Mouse (Mus musculus) Patski (cell line): Measurements from ENCODE around the gene Cisd3. TPM values are rescaled to one million over a fixed set of nuclear protein-coding genes. Genes with fewer than 3 reads are reported as not detected.
A peak's percentile ranks its signal among the peaks of the same experiment; 100 is the strongest.

ENCODE experiments used
- ATAC-seq: fragments of 100-300 bp; one replicate; pipeline ENCODE4 v1.8.0; 2021
- CTCF ChIA-PET: fragments of 350-600 bp; sonication (Branson Sonifier 250); formaldehyde crosslinking; loops from one replicate; lab custom pipeline; 2022; ENCODE audit warnings: inconsistent platforms; lab: Charles Lee
- POLR2A ChIA-PET: fragments of 350-600 bp; sonication (Branson Sonifier 250); formaldehyde crosslinking; loops from one replicate; lab custom pipeline; 2022; ENCODE audit warnings: antibody characterized with exemption, inconsistent platforms; lab: Charles Lee
- DNase-seq: peaks from one replicate; pipeline ENCODE4 v3.0.0-alpha.2; 2011; ENCODE audit warnings: low read depth, low spot score
- H3K27me3 ChIP-seq: fragments of 371-371 bp; one replicate; pipeline ENCODE4 v1.5.1; 2021
- CTCF ChIP-seq: fragments of 100-300 bp; IDR thresholded peaks from one replicate; pipeline ENCODE4 v1.5.1; 2021
- in situ Hi-C: fragments of 300-500 bp; cut with MboI; formaldehyde crosslinking; loops from 3 replicates; pipeline ENCODE4 v1.11.1; 2018; ENCODE audit warnings: low pct_unique_long_range_greater_than_20kb, mixed read lengths
- polyA plus RNA-seq: library from polyadenylated mRNA; unstranded; gene quantifications from one replicate; pipeline ENCODE4 v1.2.3, GENCODE M21; 2021

Cisd3 gene
- polyA plus RNA-seq, 1 experiment from 2014 or later, result 60.3 TPM

- no peak for TF ChIP-seq CTCF
- DNase-seq, result no peak
- H3K27me3 ChIP-seq, result no peaks in the 10 kb centered on the region
- no peak for ATAC-seq
- in situ Hi-C loops, result no loop called here
- ChIA-PET POLR2A (interaction anchor here (0.9 kb wide), 1 partner anchor 24 kb away, joined by 4 read pairs; the partner anchor contains the start of gene Cisd3), CTCF (interaction anchor here (0.9 to 1.0 kb wide), 2 partner anchors 18 to 145 kb away, joined by 3 read pairs; no protein-coding TSS in a partner anchor)
Observed at GRCm38 (mm10) chr11:97662207-97662892, 23.3 kb upstream of the Cisd3 start.

- ChIA-PET CTCF (interaction anchor here (0.9 to 1.0 kb wide), 2 partner anchors 18 to 146 kb away, joined by 3 read pairs; no protein-coding TSS in a partner anchor), POLR2A (interaction anchor here (0.9 kb wide), 1 partner anchor 23 kb away, joined by 4 read pairs; the partner anchor contains the start of gene Cisd3)
- DNase-seq, result no peak
- in situ Hi-C loops, result no loop called here
- peak; percentile 15 for ATAC-seq
- H3K27me3 ChIP-seq, result no peaks in the 10 kb centered on the region
- no peak for TF ChIP-seq CTCF
Observed at GRCm38 (mm10) chr11:97662893-97663527, 22.6 kb upstream of the Cisd3 start, which contains the start of gene Mllt6. TSS of gene Mllt6 (plus strand) at chr11:97663414.

GRCm38 (mm10) chr11:97663528-97664338, 21.9 kb upstream of the Cisd3 start:
- ATAC-seq (no peak), DNase-seq (no peak)
- no peak for TF ChIP-seq CTCF
- ChIA-PET POLR2A (interaction anchor here (0.6 kb wide), 1 partner anchor 15 kb away, joined by 3 read pairs; no protein-coding TSS in a partner anchor), CTCF (interaction anchor here (1.0 kb wide), 1 partner anchor 19 kb away, joined by 3 read pairs; no protein-coding TSS in a partner anchor)
- in situ Hi-C loops, result no loop called here
- H3K27me3 ChIP-seq, result no peaks in the 10 kb centered on the region

- H3K27me3 ChIP-seq, result no peaks in the 10 kb centered on the region
- POLR2A ChIA-PET, result no interaction called here
- CTCF ChIA-PET, result no interaction called here
- DNase-seq (no peak), ATAC-seq (no peak)
- in situ Hi-C loops, result no loop called here
- no peak for TF ChIP-seq CTCF
Observed at GRCm38 (mm10) chr11:97664339-97664665, 21.3 kb upstream of the Cisd3 start.

GRCm38 (mm10) chr11:97664771-97665240, 20.8 kb upstream of the Cisd3 start:
- ChIA-PET CTCF (interaction anchor here (0.8 kb wide), 1 partner anchor 20 kb away, joined by 3 read pairs; no protein-coding TSS in a partner anchor), POLR2A (interaction anchor here (0.6 kb wide), 1 partner anchor 11 kb away, joined by 3 read pairs; no protein-coding TSS in a partner anchor)
- TF ChIP-seq CTCF, result no peak
- DNase-seq, result no peak
- no peak for ATAC-seq
- in situ Hi-C loops, result loop anchor here (5.0 kb wide), 1 partner anchor 33 kb away; no protein-coding TSS in a partner anchor
- no peaks in the 10 kb centered on the region for H3K27me3 ChIP-seq

GRCm38 (mm10) chr11:97665431-97665830, 20.2 kb upstream of the Cisd3 start:
- ChIA-PET POLR2A (no interaction called here), CTCF (interaction anchor here (0.8 kb wide), 1 partner anchor 20 kb away, joined by 3 read pairs; no protein-coding TSS in a partner anchor)
- DNase-seq (no peak), ATAC-seq (no peak)
- H3K27me3 ChIP-seq, result no peaks in the 10 kb centered on the region
- in situ Hi-C loops, result loop anchor here (5.0 kb wide), 1 partner anchor 33 kb away; no protein-coding TSS in a partner anchor
- no peak for TF ChIP-seq CTCF

GRCm38 (mm10) chr11:97666221-97666620, 19.4 kb upstream of the Cisd3 start:
- POLR2A ChIA-PET, result no interaction called here
- no peak for TF ChIP-seq CTCF
- no peak for DNase-seq
- H3K27me3 ChIP-seq, result no peaks in the 10 kb centered on the region
- no peak for ATAC-seq
- CTCF ChIA-PET, result interaction anchor here (1.2 to 1.4 kb wide), 2 partner anchors 9 to 16 kb away, joined by 3 to 4 read pairs; no protein-coding TSS in a partner anchor
- in situ Hi-C loops, result loop anchor here (5.0 kb wide), 1 partner anchor 34 kb away; no protein-coding TSS in a partner anchor

- TF ChIP-seq CTCF, result no peak
- no peak for ATAC-seq
- in situ Hi-C loops, result loop anchor here (5.0 kb wide), 1 partner anchor 34 kb away; no protein-coding TSS in a partner anchor
- DNase-seq, result no peak
- CTCF ChIA-PET, result interaction anchor here (0.7 to 1.4 kb wide), 3 partner anchors 9 to 16 kb away, joined by 3 to 4 read pairs (median 3); no protein-coding TSS in a partner anchor
- POLR2A ChIA-PET, result no interaction called here
- no peaks in the 10 kb centered on the region for H3K27me3 ChIP-seq
Observed at GRCm38 (mm10) chr11:97666794-97667193, 18.8 kb upstream of the Cisd3 start.

- no peak for DNase-seq
- no peak for TF ChIP-seq CTCF
- ChIA-PET CTCF (interaction anchor here (1.0 kb wide), 2 partner anchors 11 to 24 kb away, joined by 3 to 4 read pairs; no protein-coding TSS in a partner anchor), POLR2A (no interaction called here)
- no peak for ATAC-seq
- no peaks in the 10 kb centered on the region for H3K27me3 ChIP-seq
- in situ Hi-C loops, result loop anchor here (5.0 kb wide), 1 partner anchor 36 kb away; no protein-coding TSS in a partner anchor
Observed at GRCm38 (mm10) chr11:97668160-97668559, 17.5 kb upstream of the Cisd3 start.
